Mouse (Mus musculus) layer of hippocampus, adult 11-12 months (tissue): ENCODE measurements around the gene 1110008P14Rik.

Experiments
- DNase-seq: peaks from one replicate; pipeline ENCODE4 v3.0.0; 2022; ENCODE audit warnings: low spot score

1110008P14Rik gene

DNA sequence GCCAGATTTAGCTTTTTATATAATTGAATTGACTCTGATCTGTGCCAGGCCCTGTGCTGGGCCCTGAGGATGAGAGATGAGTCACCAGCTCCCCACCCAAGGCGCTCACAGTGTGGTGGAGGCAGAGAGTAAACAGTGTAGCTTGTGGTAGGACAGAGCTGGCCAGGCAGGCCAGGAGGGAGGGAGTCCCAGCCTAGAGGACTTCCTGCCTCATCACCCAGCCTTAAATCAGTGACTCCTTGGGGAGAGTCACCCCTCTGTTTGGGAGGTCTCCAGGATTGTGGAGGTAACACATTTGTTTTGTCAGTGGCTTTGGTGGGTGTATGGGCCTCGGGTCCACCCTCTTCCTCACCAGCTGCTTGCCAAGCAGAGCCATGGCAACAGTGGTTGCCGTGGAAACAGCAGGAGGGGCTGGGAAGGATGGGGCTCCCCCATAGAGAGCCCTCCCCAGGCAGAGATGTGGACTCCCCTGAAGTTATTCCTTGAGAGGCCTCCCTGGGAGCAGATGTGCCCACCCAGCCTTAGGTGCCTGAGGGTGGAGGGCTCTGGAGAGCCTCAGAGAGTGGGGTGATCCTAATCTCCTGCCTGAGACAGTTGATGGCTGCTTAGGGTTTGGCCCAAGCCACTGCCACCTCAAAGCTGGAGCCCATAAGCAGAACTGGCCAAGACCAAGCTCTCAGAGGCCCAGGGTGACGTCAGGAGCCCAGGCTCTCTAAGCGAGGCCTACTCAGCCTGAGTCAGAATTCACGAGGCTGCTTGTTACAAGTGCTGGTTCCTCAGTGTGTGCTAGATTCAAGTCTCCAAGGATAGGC, 39.0 kb downstream of the 1110008P14Rik start:
- peak; percentile 71 for DNase-seq

DNA sequence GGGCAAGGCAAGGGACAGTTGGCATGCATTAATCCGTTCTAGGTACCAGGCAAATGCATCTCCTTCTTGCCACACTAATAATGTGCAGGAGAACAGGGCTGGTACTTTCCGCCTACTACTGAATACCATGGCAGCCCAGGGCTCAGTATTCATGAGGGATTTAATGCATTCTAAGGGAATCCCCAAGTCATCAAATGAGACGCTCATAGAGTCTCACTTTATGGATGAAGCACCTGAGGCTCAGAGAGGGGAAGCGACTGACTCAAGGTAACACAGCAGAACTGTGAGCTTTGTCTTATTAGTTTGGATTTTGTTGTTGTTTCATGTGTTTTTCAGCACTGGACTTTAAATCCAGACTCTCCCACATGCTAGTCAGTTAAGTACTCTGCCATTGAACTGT, 39.7 kb downstream of the 1110008P14Rik start:
- no peak for DNase-seq

DNA sequence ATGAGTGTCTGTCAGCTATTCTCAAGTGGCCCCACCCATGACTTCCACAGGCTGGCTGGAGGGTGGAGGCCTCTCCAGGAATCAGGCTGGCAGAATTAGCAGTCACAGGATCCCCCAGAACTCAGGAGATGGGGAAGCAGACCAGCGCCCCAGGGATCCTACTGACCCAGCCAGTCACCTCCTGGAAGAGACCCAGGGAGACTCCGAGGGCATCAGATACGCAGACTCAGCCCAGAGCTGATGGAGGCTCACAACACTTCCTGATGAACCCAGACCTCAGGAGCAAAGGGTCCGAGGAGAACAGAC, 40.2 kb downstream of the 1110008P14Rik start:
- no peak for DNase-seq

DNA sequence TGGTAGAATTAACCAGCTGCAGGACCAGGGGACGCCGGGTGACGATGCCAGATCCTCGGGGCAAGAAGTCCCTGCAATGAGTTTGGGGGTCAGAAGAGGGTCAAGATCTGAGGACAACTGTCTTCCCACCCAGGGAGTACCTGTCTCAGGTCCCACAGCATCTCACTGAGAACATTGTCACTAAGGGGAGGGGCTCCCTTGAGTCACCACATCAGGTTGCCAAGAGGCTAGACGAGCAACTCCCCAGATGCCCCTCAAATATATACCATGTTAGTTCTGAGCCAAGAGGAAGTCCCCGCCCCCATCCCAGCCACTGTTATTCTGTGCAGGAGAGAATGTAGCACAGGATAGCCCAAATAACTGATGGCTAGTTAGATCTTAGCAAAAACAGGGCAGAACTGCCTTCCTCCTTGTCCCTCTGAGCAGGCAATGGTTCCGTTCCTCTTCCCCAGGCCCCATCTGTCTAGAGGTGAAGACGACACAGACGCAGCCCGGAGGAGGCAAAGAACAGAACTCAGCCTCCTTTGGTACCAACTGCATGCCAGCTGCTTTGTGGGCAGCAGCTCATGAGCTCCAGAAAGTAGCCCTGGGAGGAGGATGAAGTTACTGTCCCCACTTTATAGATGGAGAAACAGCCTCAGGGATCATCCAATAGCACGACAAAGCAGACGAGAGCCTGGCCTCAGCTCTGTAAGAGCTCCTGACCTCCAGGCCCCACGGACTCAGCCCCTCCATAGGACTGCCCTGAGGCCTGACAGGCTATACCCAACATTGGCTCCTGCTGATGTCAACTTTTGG, 40.7 kb downstream of the 1110008P14Rik start:
- peak; percentile 59 for DNase-seq

DNA sequence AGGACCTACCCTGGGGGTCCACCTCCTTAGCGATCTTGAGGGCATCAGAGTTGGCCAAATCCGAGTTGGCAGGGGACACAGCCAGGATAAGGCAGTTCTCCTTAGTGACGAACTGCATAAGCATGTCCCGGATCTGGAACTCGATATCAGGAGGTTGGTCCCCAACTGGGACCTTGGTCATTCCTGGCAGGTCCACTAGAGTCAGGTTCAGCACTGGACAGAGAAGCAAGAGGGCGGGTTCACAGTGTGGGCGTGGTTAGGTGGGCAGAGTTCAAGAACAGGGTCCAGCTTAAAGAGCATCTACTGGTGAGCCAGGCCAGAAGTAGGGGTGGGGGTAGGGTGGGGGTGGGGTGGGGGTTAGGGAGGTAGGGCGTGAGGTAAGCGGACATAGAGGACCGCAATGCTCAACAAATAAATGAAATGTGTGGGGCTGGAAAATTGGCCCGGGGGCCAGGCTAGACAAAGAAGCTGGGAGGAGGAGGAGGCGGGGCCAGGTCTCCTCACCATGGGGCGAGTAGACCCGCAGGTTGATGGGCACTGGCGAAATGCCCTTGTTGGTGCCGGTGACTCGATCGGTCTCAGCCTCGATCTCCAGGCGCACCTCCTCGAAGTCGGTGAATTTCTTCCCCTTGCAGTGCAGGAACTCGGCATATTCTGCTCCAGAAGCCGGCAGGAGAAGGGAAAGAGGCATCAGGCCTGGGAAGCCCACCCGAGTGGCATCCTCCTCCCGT, 41.7 kb downstream of the 1110008P14Rik start:
- no peak for DNase-seq

DNA sequence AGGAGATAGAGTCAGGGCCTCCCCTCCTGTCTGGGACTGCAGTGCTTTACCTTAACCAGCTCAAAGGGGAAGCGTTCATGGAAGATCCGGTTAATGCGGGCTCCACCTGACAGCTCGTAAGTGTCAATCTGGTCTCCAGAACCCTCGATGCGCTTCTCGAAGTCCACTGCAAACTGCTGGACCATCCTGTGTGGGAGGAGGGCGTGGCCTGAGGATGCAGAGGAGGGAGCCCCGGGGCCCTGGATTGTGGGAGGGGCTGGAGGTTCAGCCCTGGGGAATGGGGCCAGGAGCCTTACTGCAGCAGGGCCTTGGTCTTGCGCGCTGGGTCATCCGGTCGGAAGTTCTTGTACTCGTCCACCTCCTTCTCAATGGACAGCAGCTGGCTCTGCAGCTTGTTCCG, 45.9 kb downstream of the 1110008P14Rik start:
- DNase-seq: no peak

DNA sequence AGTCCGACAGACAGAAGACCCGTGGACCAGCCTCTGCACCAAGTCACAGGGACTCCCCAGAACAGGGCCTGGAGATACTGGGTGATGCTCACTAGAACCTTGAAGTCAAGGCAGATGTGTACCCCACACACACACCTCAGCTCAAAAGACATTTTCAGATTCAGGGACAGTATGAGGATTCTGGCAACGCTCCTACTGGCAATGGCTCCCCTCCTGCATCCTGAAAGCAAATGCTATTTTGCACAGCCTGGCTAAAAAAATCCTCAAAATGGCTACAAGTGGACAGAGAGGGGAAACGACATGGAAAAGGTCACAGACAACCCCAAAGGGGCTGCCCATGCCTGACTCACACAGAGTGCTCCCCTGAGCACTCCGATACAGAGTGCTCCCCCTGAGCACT, 49.6 kb downstream of the 1110008P14Rik start:
- no peak for DNase-seq

DNA sequence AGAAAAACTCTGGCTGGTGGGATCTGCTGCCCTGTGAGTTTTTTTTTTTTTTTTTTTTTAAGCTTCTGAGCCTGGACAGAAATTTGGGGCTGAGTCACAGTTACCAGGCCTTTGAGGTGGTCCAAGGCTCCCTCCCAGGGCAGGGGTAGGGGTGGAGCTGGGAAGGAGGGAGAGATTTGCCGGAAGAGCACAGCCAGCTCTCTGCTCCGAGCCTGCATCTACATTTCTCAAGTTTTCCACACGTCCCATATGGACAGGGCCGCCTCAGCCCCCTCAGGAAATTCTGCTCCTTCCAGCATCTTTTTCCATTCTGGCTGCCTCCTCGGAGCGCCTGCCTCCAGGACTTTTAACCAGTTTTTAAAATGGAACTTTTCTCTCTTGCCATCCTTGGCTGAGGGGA, 52.2 kb downstream of the 1110008P14Rik start:
- DNase-seq: no peak

DNA sequence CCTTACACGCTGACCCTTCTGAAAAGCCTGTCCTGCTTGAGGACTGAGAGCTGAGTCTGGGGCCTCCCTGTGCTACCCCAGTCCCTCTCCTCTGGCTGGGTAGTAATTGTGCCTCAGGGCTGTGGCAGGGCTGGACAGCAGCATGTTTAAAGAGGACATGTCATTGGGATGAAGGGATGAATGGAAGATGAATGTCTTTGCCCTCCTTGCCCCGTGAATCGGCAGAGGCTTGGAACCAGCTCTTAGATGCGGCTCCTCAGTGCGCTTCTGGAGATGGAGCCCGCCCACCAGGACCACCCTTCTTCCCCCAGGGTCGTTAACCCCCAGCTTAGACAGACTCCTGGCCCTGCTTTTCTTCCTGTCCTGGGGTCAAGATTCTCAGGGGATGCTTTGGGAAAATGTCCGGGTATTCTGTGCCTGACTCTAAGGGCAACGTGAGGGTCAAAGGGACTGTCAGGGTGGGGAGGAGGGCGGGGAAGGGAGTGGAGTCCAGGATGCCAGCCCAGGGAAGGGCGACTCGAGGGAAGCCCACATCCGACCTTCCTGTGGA, 52.8 kb downstream of the 1110008P14Rik start:
- DNase-seq: no peak

DNA sequence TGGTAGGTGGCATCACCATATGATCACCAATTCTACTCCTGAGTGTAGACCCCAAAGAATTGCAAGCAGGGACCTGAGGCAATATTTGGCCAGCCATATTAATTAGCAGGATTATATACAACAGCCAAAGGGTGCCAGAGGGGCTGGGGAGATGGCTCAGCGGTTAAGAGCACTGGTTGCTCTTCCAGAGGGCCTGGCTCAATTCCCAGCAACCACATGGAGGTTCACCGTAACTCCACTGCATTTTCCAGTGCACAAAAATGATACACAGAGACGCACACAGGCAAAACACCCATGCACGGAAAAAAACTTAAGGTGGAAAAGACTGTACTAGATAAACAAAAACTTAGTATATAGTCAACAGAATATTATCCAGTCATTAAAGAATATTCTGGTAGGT, 54.5 kb downstream of the 1110008P14Rik start:
- DNase-seq: no peak
